9 mouse cellular contexts compared by ENCODE assay signal in genomic region chr4:142221025-142221756, GRCm38 (mm10). TPM values are rescaled to one million over a fixed set of nuclear protein-coding genes. Genes with fewer than 3 reads are reported as not detected.
DNase-seq lines count a peak whose midpoint lies in the region; ATAC-seq lines count a peak whose summit lies in the region.
"Had no signal": no experiment of that assay in that cellular context is flagged by ENCODE, and none has a peak within 500 bp of the region (broad histone marks: within the 10 kb centered on the region; RNA-seq: fewer than 3 reads in every experiment).

No protein-coding gene starts in this region.

- DNase-seq in cerebellum, postnatal 10 days: peak; percentile 43 to 53
- no peak for DNase-seq in cerebellum, postnatal 4 days (ENCODE audit: low spot score in 2 of 2)
- peak; percentile 63 for DNase-seq in neural tube, embryonic 10.5 days (ENCODE audit: extremely low spot score, low spot score)
- peak; percentile 72 for DNase-seq in limb, embryonic 10.5 days (ENCODE audit: low spot score)
- DNase-seq in layer of hippocampus, postnatal 14 days (ENCODE audit: low spot score in 2 of 2): no peak
- DNase-seq: right cerebral cortex, postnatal 25 days had no signal

- H3K4me3 ChIP-seq in neural tube, embryonic 15.5 days (replicated peaks): no peak overlapping the region
- no peak overlapping the region for H3K4me3 ChIP-seq in limb, embryonic 10.5 days

- no peak overlapping the region; the same call in 1 of the 2 replicates for H3K27ac ChIP-seq in neural tube, embryonic 15.5 days (replicated peaks)
- H3K27ac ChIP-seq in limb, embryonic 10.5 days: peak overlapping the region; percentile 73

- H3K4me1 ChIP-seq in neural tube, embryonic 15.5 days: peaks cover 29% of the 10 kb centered on the region
- peaks cover 81% of the 10 kb centered on the region for H3K4me1 ChIP-seq in limb, embryonic 10.5 days

- no peak overlapping the region for H3K9ac ChIP-seq in neural tube, embryonic 15.5 days (replicated peaks)

- no peaks in the 10 kb centered on the region for H3K9me3 ChIP-seq in neural tube, embryonic 15.5 days (replicated peaks)
- H3K9me3 ChIP-seq in limb, embryonic 10.5 days (replicated peaks): no peaks in the 10 kb centered on the region

- 68% methylated on average over 18 of the region's 18 CpGs for WGBS in neural tube, embryonic 15.5 days
- 36% methylated on average over 18 of the region's 18 CpGs for WGBS in limb, embryonic 10.5 days

- H3K27me3 ChIP-seq in neural tube, embryonic 15.5 days (replicated peaks): no peaks in the 10 kb centered on the region
- no peaks in the 10 kb centered on the region for H3K27me3 ChIP-seq in limb, embryonic 10.5 days (ENCODE audit: low read depth, poor library complexity, severe bottlenecking)

- H3K4me2 ChIP-seq in neural tube, embryonic 15.5 days: no peak overlapping the region

- H3K36me3 ChIP-seq in neural tube, embryonic 15.5 days: no peaks in the 10 kb centered on the region
- H3K36me3 ChIP-seq in limb, embryonic 10.5 days: no peaks in the 10 kb centered on the region

- ATAC-seq in neural tube, embryonic 15.5 days (ENCODE audit: low FRiP score): no peak
- ATAC-seq in erythroblast, adult 5-6 weeks (replicated peaks; ENCODE audit: low FRiP score, poor library complexity, severe bottlenecking): no peak
- no peak for ATAC-seq in monocyte, adult 5-6 weeks (replicated peaks; ENCODE audit: insufficient number of reproducible peaks, low FRiP score, low TSS enrichment, poor library complexity, severe bottlenecking)

RNA-seq across cellular contexts. Expression of gene Kazn, which starts 18.0 kb away (rescaled TPM):
- polyA plus RNA-seq in neural tube, embryonic 15.5 days (2015; fragmentation: Nextera tagmentation; extraction: Ambion mirVana): 25.4 and 25.5 TPM in 2 replicates
- 8.8 and 9.3 TPM in 2 replicates for polyA plus RNA-seq in limb, embryonic 10.5 days (2016; fragmentation: Nextera tagmentation; extraction: Ambion mirVana)
- total RNA-seq in layer of hippocampus, postnatal 14 days (2021): 10 to 100 TPM; 49.9 to 57.7 TPM
- not detected in 2 replicates for total RNA-seq in erythroblast, adult 5-6 weeks (2015; ENCODE audit: low replicate concordance)
- total RNA-seq in erythroblast, adult 5-6 weeks (2017; ENCODE audit: low replicate concordance): not detected in 2 replicates
- total RNA-seq in monocyte, adult 5-6 weeks (2017): not detected in 3 replicates

Comparison
In these comparisons a context has a peak if more than half of its experiments do, and no peak if none do; other contexts are left out.
1. DNase-seq: peak in cerebellum, postnatal 10 days (2 of 2), neural tube, embryonic 10.5 days (single experiment) and limb, embryonic 10.5 days (single experiment); none in cerebellum, postnatal 4 days (0 of 2) and layer of hippocampus, postnatal 14 days (0 of 2).
2. RNA of gene Kazn, which starts 18.0 kb away (total RNA-seq): 49.9 to 57.7 TPM in layer of hippocampus, postnatal 14 days; not detected in erythroblast, adult 5-6 weeks and not detected in monocyte, adult 5-6 weeks; every median in the first group is over 10 times any median in the second.